Mouse (Mus musculus): ENCODE results near the gene Slc35b2. TPM values are rescaled to one million over a fixed set of nuclear protein-coding genes. Genes with fewer than 3 reads are reported as not detected.

The Slc35b2 gene
- total and polyA plus RNA-seq, 3 experiments, result 57.2 to 101 (median 73.9) TPM

DNA sequence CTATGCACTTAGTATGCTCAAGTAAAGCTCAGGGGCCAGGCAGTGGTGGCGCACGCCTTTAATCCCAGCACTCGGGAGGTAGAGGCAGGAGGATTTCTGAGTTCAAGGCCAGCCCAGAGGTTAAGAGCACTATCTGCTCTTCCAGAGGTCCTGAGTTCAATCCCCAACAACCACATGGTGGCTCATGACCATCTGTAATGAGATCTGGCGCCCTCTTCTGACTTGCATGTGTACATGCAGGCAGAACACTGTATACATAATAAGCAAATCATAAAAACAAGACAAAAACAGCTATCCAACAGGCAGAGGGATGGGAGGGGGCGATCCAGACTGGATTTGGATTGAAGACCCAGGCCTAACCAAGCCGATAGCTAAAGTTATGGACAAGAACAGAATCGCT lies 15.2 kb downstream of the Slc35b2 start:
- Histone ChIP-seq H3K9me3 (replicated peaks; ENCODE audit: low read length) (no peaks in the 10 kb centered on the region), H3K4me1 (ENCODE audit: control insufficient read depth in 1 of 2, insufficient read depth in 2 of 2) (peaks cover 8 to 49% of the 10 kb centered on the region in 2 experiments), H3K4me3 (replicated peaks in 1 of 3; ENCODE audit: low read depth in 2 of 3, low read length in 2 of 3, poor library complexity in 1 of 3) (no peak overlapping the region), H3K4me2 (ENCODE audit: insufficient read depth, low read depth, poor library complexity, severe bottlenecking) (no peak overlapping the region), H3K9ac (ENCODE audit: insufficient read depth, low read depth) (no peak overlapping the region), H3K27ac (ENCODE audit: insufficient read depth, low read depth) (no peak overlapping the region), H3K27me3 (replicated peaks) (no peaks in the 10 kb centered on the region), H3K79me2 (replicated peaks; ENCODE audit: control insufficient read depth, extremely low read depth, insufficient read depth, poor library complexity, severe bottlenecking) (no peaks in the 10 kb centered on the region), H3K36me3 (replicated peaks in 1 of 2; ENCODE audit: control insufficient read depth in 1 of 2, insufficient read depth in 1 of 2, low read length in 1 of 2) (no peaks in the 10 kb centered on the region)
- dilution Hi-C loops (cut with MboI; ENCODE audit: extremely low pct_ligation_motif_present, extremely low pct_unique_long_range_greater_than_20kb, low sequenced_read_pairs), result no loop called here
- in situ Hi-C loops (cut with MboI; ENCODE audit: low pct_ligation_motif_present, low pct_unique_long_range_greater_than_20kb, low sequenced_read_pairs), result no loop called here
- no peak for TF ChIP-seq USF1 (IDR thresholded peaks at IDR 0.05; ENCODE audit: low read depth, low read length)
- no peak for TF ChIP-seq MAZ (IDR thresholded peaks at IDR 0.05; ENCODE audit: low read depth, low read length)
- TF ChIP-seq SIN3A (IDR thresholded peaks at IDR 0.05; ENCODE audit: low read length), result no peak
- no peak for TF ChIP-seq IRF4 (IDR thresholded peaks at IDR 0.05; ENCODE audit: low read depth, low read length)
- no peak for TF ChIP-seq NRF1 (IDR thresholded peaks at IDR 0.05; ENCODE audit: low read depth, low read length)
- no peak for TF ChIP-seq PAX5 (IDR thresholded peaks at IDR 0.05; ENCODE audit: low read length)
- TF ChIP-seq ELF1 (IDR thresholded peaks at IDR 0.05; ENCODE audit: low read depth, low read length), result no peak
- TF ChIP-seq GABPA (IDR thresholded peaks at IDR 0.05; ENCODE audit: insufficient replicate concordance, low read depth, low read length), result no peak
- TF ChIP-seq RAD21 (IDR thresholded peaks at IDR 0.05; ENCODE audit: low read depth, low read length), result peak; percentile 41
- TF ChIP-seq ZMIZ1 (IDR thresholded peaks at IDR 0.05; ENCODE audit: low read depth, low read length), result no peak
- no peak for TF ChIP-seq MXI1 (IDR thresholded peaks at IDR 0.05; ENCODE audit: low read depth, low read length)
- no peak for TF ChIP-seq E2F4 (IDR thresholded peaks at IDR 0.05; ENCODE audit: insufficient replicate concordance, low read depth, low read length)
- no peak for TF ChIP-seq MAFK (IDR thresholded peaks at IDR 0.05; ENCODE audit: insufficient replicate concordance, low read length)
- TF ChIP-seq ZNF384 (IDR thresholded peaks at IDR 0.05; ENCODE audit: low read depth, low read length), result 0 out of 2 replicates have a peak, but pooled peaks have one; percentile 7
- no peak for TF ChIP-seq ZKSCAN1 (IDR thresholded peaks at IDR 0.05; ENCODE audit: borderline replicate concordance, low read depth, low read length)
- no peak for TF ChIP-seq UBTF (IDR thresholded peaks at IDR 0.05; ENCODE audit: low read depth, low read length)
- no peak for TF ChIP-seq EP300 (IDR thresholded peaks at IDR 0.05; ENCODE audit: low read length)
- TF ChIP-seq TCF12 (IDR thresholded peaks at IDR 0.05; ENCODE audit: low read depth, low read length), result no peak
- TF ChIP-seq HCFC1 (IDR thresholded peaks at IDR 0.05; ENCODE audit: low read depth, low read length), result 0 out of 2 replicates have a peak, but pooled peaks have one; percentile 13
- no peak for TF ChIP-seq JUN (IDR thresholded peaks at IDR 0.05; ENCODE audit: insufficient read depth, low read depth, low read length)
- TF ChIP-seq JUND (conservative IDR thresholded peaks at IDR 0.05; ENCODE audit: low read depth, low read length), result no peak
- TF ChIP-seq BHLHE40 (IDR thresholded peaks at IDR 0.05; ENCODE audit: low read depth, low read length), result no peak
- TF ChIP-seq KAT2A (IDR thresholded peaks at IDR 0.05; ENCODE audit: insufficient replicate concordance, low read length), result no peak
- TF ChIP-seq RCOR1 (conservative IDR thresholded peaks at IDR 0.05; ENCODE audit: low read depth, low read length), result no peak
- no peak for TF ChIP-seq ZC3H11A (IDR thresholded peaks at IDR 0.05; ENCODE audit: low read depth, low read length)
- TF ChIP-seq NELFE (IDR thresholded peaks at IDR 0.05; ENCODE audit: low read depth, low read length), result no peak
- TF ChIP-seq MEF2A (IDR thresholded peaks at IDR 0.05; ENCODE audit: borderline replicate concordance, low read depth, low read length), result no peak
- no peak for TF ChIP-seq USF2 (conservative IDR thresholded peaks at IDR 0.05; ENCODE audit: low read depth, low read length)
- no peak for TF ChIP-seq POLR2A (IDR thresholded peaks at IDR 0.05; ENCODE audit: low read depth, low read length)
- TF ChIP-seq SMC3 (IDR thresholded peaks at IDR 0.05; ENCODE audit: low read depth, low read length), result peak; percentile 52
- peak; percentile 51; the same call in 1 of the 2 replicates for TF ChIP-seq MAX (IDR thresholded peaks at IDR 0.05; ENCODE audit: low read length)
- no peak for TF ChIP-seq CHD2 (IDR thresholded peaks at IDR 0.05; ENCODE audit: low read length)
- peak; percentile 44 to 80 for TF ChIP-seq CTCF (conservative IDR thresholded peaks at IDR 0.05 in 1 of 2, IDR thresholded peaks at IDR 0.05 in 1 of 2; ENCODE audit: low read depth in 2 of 2, low read length in 2 of 2)
- no peak for TF ChIP-seq CHD1 (IDR thresholded peaks at IDR 0.05; ENCODE audit: low read depth, low read length)
- TF ChIP-seq ETS1 (conservative IDR thresholded peaks at IDR 0.05; ENCODE audit: low read depth, low read length), result no peak
- TF ChIP-seq TBP (conservative IDR thresholded peaks at IDR 0.05; ENCODE audit: low read depth, low read length), result no peak
- TF ChIP-seq MYC (IDR thresholded peaks at IDR 0.05; ENCODE audit: low read depth, low read length), result peak; percentile 81
- TF ChIP-seq POLR2AphosphoS2 (IDR thresholded peaks at IDR 0.05; ENCODE audit: low read depth, low read length), result no peak
- no peak for DNase-seq (ENCODE audit: extremely low read depth)

All from CH12.LX (cell line).